In the genomic region with DNA sequence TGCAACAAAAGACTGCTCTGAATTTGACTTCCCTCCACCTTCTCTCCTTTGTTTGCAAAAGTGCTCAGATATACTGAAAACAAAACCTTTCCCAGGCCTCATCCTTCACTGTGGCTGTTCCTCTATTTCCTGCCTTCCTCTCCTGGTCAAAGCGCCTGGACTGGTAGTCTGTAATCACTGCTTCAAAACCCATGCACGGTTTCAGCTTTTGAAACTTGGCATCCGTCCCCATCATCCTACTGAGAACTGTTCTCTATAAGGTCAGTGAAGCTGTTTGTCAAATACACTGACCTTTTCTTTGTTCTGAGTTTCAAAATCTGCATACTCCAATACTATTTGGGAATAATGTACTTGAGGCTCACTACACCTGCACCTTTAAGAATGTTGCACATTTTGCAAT, we compare ENCODE assay signal across 25 mouse cellular contexts. TPM values are rescaled to one million over a fixed set of nuclear protein-coding genes. Genes with fewer than 3 reads are reported as not detected.
DNase-seq lines count a peak whose midpoint lies in the region; ATAC-seq lines count a peak whose summit lies in the region.
"Had no signal": no experiment of that assay in that cellular context is flagged by ENCODE, and none has a peak within 500 bp of the region (broad histone marks: within the 10 kb centered on the region; RNA-seq: fewer than 3 reads in every experiment).

No protein-coding gene starts in this region.

- no peaks in the 10 kb centered on the region for H3K36me3 ChIP-seq in forebrain, embryonic 14.5 days (ENCODE audit: control insufficient read depth, insufficient read depth, low read length)
- H3K36me3 ChIP-seq: forebrain, embryonic 10.5 days; heart, embryonic 10.5 days; heart, embryonic 13.5 days; hindbrain, embryonic 12.5 days had no signal

- no peak overlapping the region for H3K4me3 ChIP-seq in forebrain, embryonic 14.5 days (ENCODE audit: low read depth, low read length)
- H3K4me3 ChIP-seq: forebrain, embryonic 10.5 days; forebrain, embryonic 13.5 days; heart, adult 2 months; heart, embryonic 10.5 days; heart, embryonic 13.5 days; hindbrain, embryonic 12.5 days had no signal

- H3K4me1 ChIP-seq in forebrain, embryonic 14.5 days (ENCODE audit: control insufficient read depth, insufficient read depth, low read length) = peaks cover 2% of the 10 kb centered on the region; the same call in 1 of the 2 replicates
- H3K4me1 ChIP-seq: heart, embryonic 10.5 days had no signal

- no peak overlapping the region for H3K9ac ChIP-seq in forebrain, embryonic 14.5 days (ENCODE audit: low read length)
- H3K9ac ChIP-seq: forebrain, embryonic 13.5 days; forebrain, postnatal 0 days; heart, embryonic 13.5 days; hindbrain, embryonic 12.5 days had no signal

- peak; percentile 60 to 91 for DNase-seq in adrenal gland, adult (ENCODE audit: inconsistent age in 2 of 2, low spot score in 1 of 2)
- DNase-seq in adrenal gland, postnatal 4 days (ENCODE audit: low spot score in 2 of 2) = no peak
- DNase-seq in lung, postnatal 36 days = peak; percentile 23
- DNase-seq in lung, postnatal 14 days = no peak
- peak; percentile 64 for DNase-seq in adrenal gland, postnatal 14 days
- no peak for DNase-seq in forebrain, embryonic 14.5 days (ENCODE audit: low spot score)
- DNase-seq in layer of hippocampus, adult 9-10 months (ENCODE audit: low spot score) = no peak
- DNase-seq in MN1 (ENCODE audit: low spot score) = no peak
- DNase-seq: cerebellum, adult 18-20 months; cerebellum, adult 9-10 months; cerebellum, postnatal 14 days; forebrain, postnatal 0 days; gastrocnemius, postnatal 10 days; gastrocnemius, postnatal 36 days; heart, adult 2 months; heart, postnatal 14 days; heart, postnatal 4 days; kidney, adult 2 months had no signal

- no peak for ATAC-seq in forebrain, embryonic 14.5 days
- ATAC-seq: forebrain, embryonic 13.5 days; forebrain, postnatal 0 days; intestine, postnatal 0 days; Patski had no signal

- WGBS in forebrain, embryonic 14.5 days = 55% methylated on average over 3 of the region's 3 CpGs

- no peak overlapping the region for H3K27ac ChIP-seq in forebrain, embryonic 14.5 days (ENCODE audit: low read depth, low read length)
- H3K27ac ChIP-seq: forebrain, embryonic 10.5 days; forebrain, embryonic 13.5 days; heart, adult 2 months; heart, embryonic 10.5 days; heart, embryonic 13.5 days; hindbrain, embryonic 12.5 days had no signal

- H3K4me2 ChIP-seq in forebrain, embryonic 14.5 days (ENCODE audit: low read length) = no peak overlapping the region
- H3K4me2 ChIP-seq: forebrain, embryonic 13.5 days; heart, embryonic 13.5 days; hindbrain, embryonic 12.5 days had no signal

- H3K27me3 ChIP-seq in forebrain, embryonic 14.5 days (replicated peaks; ENCODE audit: control insufficient read depth, insufficient read depth, low read length) = no peaks in the 10 kb centered on the region
- H3K27me3 ChIP-seq: forebrain, embryonic 13.5 days; heart, embryonic 13.5 days; hindbrain, embryonic 12.5 days; Patski had no signal

- no peaks in the 10 kb centered on the region for H3K9me3 ChIP-seq in forebrain, embryonic 14.5 days (replicated peaks; ENCODE audit: control insufficient read depth, low read length)
- H3K9me3 ChIP-seq: forebrain, embryonic 10.5 days; forebrain, embryonic 13.5 days; heart, embryonic 10.5 days; heart, embryonic 13.5 days; hindbrain, embryonic 12.5 days had no signal

RNA-seq across cellular contexts. Expression of gene Zranb1, which starts 3.7 kb away (rescaled TPM):
- 10 to 100 TPM; 45.8 to 47.1 TPM for total RNA-seq in adrenal gland, postnatal 4 days (2021)
- 30.4 and 33.9 TPM in 2 replicates for total RNA-seq in adrenal gland, postnatal 14 days (2021)
- polyA plus RNA-seq in forebrain, embryonic 14.5 days (2014; fragmentation: Nextera tagmentation; extraction: Ambion mirVana) = 20.9 and 22.2 TPM in 2 replicates

Comparison
In these comparisons a context has a peak if more than half of its experiments do, and no peak if none do; other contexts are left out.
1. DNase-seq: peak in adrenal gland, adult (2 of 2), lung, postnatal 36 days (single experiment) and adrenal gland, postnatal 14 days (single experiment); none in adrenal gland, postnatal 4 days (0 of 2), lung, postnatal 14 days (single experiment), forebrain, embryonic 14.5 days (single experiment), layer of hippocampus, adult 9-10 months (single experiment) and MN1 (single experiment).